Mouse (Mus musculus) brain, embryonic 14.5 days (tissue): ENCODE measurements around the gene Cln3.

ENCODE experiments used
- CTCF ChIP-seq: fragments of 200-500 bp; IDR thresholded peaks from 2 replicates; pipeline ENCODE4 v1.5.1; 2012; ENCODE audit warnings: inconsistent platforms, mild to moderate bottlenecking, moderate library complexity, borderline replicate concordance; ENCODE audit not compliant: insufficient read depth, insufficient read length; ENCODE audit errors: extremely low read depth
- POLR2A ChIP-seq: fragments of 200-500 bp; IDR thresholded peaks from 2 replicates; pipeline ENCODE4 v1.6.1; 2012; ENCODE audit warnings: mild to moderate bottlenecking, inconsistent platforms, borderline replicate concordance; ENCODE audit not compliant: poor library complexity, insufficient read depth, insufficient read length, severe bottlenecking; ENCODE audit errors: extremely low read depth

- TF ChIP-seq CTCF (no peak), POLR2A (no peak)
Observed at GRCm38 (mm10) chr7:126585717-126586116, at the start of gene Cln3.
